Mouse (Mus musculus) hindbrain, embryonic 11.5 days (tissue): ENCODE measurements around the gene Apol6. TPM values are rescaled to one million over a fixed set of nuclear protein-coding genes. Genes with fewer than 3 reads are reported as not detected.

ENCODE experiments used
- ATAC-seq: fragments of 200-750 bp; cut with Nextera tagmentation; 2 replicates; pipeline ENCODE4 v1.8.0; 2017; ENCODE audit warnings: mild to moderate bottlenecking, moderate TSS enrichment, moderate library complexity; ENCODE audit not compliant: low FRiP score
- DNase-seq: peaks from one replicate; pipeline ENCODE4 v3.0.0-alpha.2; 2015; ENCODE audit warnings: low spot score
- H3K27ac ChIP-seq: fragments of 300-500 bp; sonication (generic); 2 replicates; pipeline ENCODE4 v1.5.1; 2014; ENCODE audit warnings: mild to moderate bottlenecking, low read depth, low read length
- H3K27me3 ChIP-seq: fragments of 300-500 bp; sonication (generic); 2 replicates; pipeline ENCODE4 v1.6.1; 2014; ENCODE audit warnings: mild to moderate bottlenecking, low read length, moderate library complexity, mixed read lengths; ENCODE audit not compliant: control insufficient read depth, insufficient read depth
- H3K36me3 ChIP-seq: fragments of 300-500 bp; sonication (generic); 2 replicates; pipeline ENCODE4 v1.6.1; 2014; ENCODE audit warnings: mild to moderate bottlenecking, low read length, moderate library complexity, mixed read lengths; ENCODE audit not compliant: control insufficient read depth, insufficient read depth
- H3K4me1 ChIP-seq: fragments of 300-500 bp; sonication (generic); replicated peaks from 2 replicates; pipeline ENCODE4 v1.6.1; 2014; ENCODE audit warnings: low read length, mixed read lengths; ENCODE audit not compliant: control insufficient read depth, insufficient read depth
- H3K4me2 ChIP-seq: fragments of 300-500 bp; sonication (generic); replicated peaks from 2 replicates; pipeline ENCODE4 v1.6.1; 2014; ENCODE audit warnings: mild to moderate bottlenecking, low read depth, low read length
- H3K4me3 ChIP-seq: fragments of 300-500 bp; sonication (generic); 2 replicates; pipeline ENCODE4 v1.5.1; 2014; ENCODE audit warnings: low read depth, low read length
- H3K9ac ChIP-seq: fragments of 300-500 bp; sonication (generic); 2 replicates; pipeline ENCODE4 v1.6.1; 2014; ENCODE audit warnings: low read depth, low read length
- H3K9me3 ChIP-seq: fragments of 300-500 bp; sonication (generic); 2 replicates; pipeline ENCODE4 v1.6.1; 2016; ENCODE audit warnings: low read length; ENCODE audit not compliant: control insufficient read depth
- WGBS: fragments of 180-500 bp; shearing (Covaris S2); extraction: QIAGEN DNeasy Blood & Tissue Kit; methylation state at CpG from one replicate; pipeline ENCODE4 v1.1.7; 2014; 5-methylcytosine and 5-hydroxymethylcytosine counted together
- polyA plus RNA-seq: library from polyadenylated mRNA; unstranded; fragments of >200 nt; fragmentation: Nextera tagmentation; extraction: Ambion mirVana; gene quantifications from 2 replicates; pipeline ENCODE4 v1.2.1, GENCODE M21; 2014

Gene Apol6
- polyA plus RNA-seq: not detected in 2 replicates

- Histone ChIP-seq H3K36me3 (no peaks in the 10 kb centered on the region), H3K27ac (no peak within 1 kb of the TSS), H3K9ac (no peak within 1 kb of the TSS), H3K27me3 (no peaks in the 10 kb centered on the region), H3K4me1 (no peaks in the 10 kb centered on the region), H3K9me3 (no peaks in the 10 kb centered on the region), H3K4me2 (no peak within 1 kb of the TSS), H3K4me3 (no peak within 1 kb of the TSS)
- ATAC-seq (no peak), DNase-seq (no peak)
- 88% methylated on average over 12 of the region's 12 CpGs for WGBS
These were observed at the start of gene Apol6 for GRCm38 (mm10) chr15:77044597-77045320. Apol6 (plus strand) TSS chr15:77044729.

- no peak for ATAC-seq
- Histone ChIP-seq H3K4me2 (no peak overlapping the region), H3K27me3 (no peaks in the 10 kb centered on the region), H3K4me3 (no peak overlapping the region), H3K9me3 (no peaks in the 10 kb centered on the region), H3K27ac (no peak overlapping the region), H3K4me1 (no peaks in the 10 kb centered on the region), H3K36me3 (no peaks in the 10 kb centered on the region), H3K9ac (no peak overlapping the region)
- 85% methylated on average over 2 of the region's 2 CpGs for WGBS
- no peak for DNase-seq
These were observed 46.5 kb upstream of the Apol6 start for GRCm38 (mm10) chr15:76998048-76998447.

GRCm38 (mm10) chr15:76998878-76999588, 45.5 kb upstream of the Apol6 start:
- no peak overlapping the region for H3K4me3 ChIP-seq
- H3K4me2 ChIP-seq: no peak overlapping the region
- H3K9me3 ChIP-seq: no peaks in the 10 kb centered on the region
- ATAC-seq: no peak
- DNase-seq: no peak
- H3K36me3 ChIP-seq: no peaks in the 10 kb centered on the region
- H3K27ac ChIP-seq: no peak overlapping the region
- no peaks in the 10 kb centered on the region for H3K27me3 ChIP-seq
- no peaks in the 10 kb centered on the region for H3K4me1 ChIP-seq
- H3K9ac ChIP-seq: no peak overlapping the region
- WGBS: 49% methylated on average over 21 of the region's 21 CpGs

- no peak overlapping the region for H3K4me3 ChIP-seq
- WGBS: 77% methylated on average over 3 of the region's 3 CpGs
- H3K4me1 ChIP-seq: no peaks in the 10 kb centered on the region
- no peaks in the 10 kb centered on the region for H3K36me3 ChIP-seq
- no peaks in the 10 kb centered on the region for H3K9me3 ChIP-seq
- no peak overlapping the region for H3K27ac ChIP-seq
- no peak overlapping the region for H3K9ac ChIP-seq
- H3K27me3 ChIP-seq: no peaks in the 10 kb centered on the region
- DNase-seq (no peak), ATAC-seq (no peak)
- H3K4me2 ChIP-seq: no peak overlapping the region
These were observed 41.2 kb upstream of the Apol6 start for GRCm38 (mm10) chr15:77003173-77003867.

- DNase-seq (peak; percentile 70), ATAC-seq (no peak)
- 21% methylated on average over 3 of the region's 3 CpGs for WGBS
- H3K4me1 ChIP-seq: no peaks in the 10 kb centered on the region
- H3K4me2 ChIP-seq: no peak overlapping the region
- H3K36me3 ChIP-seq: no peaks in the 10 kb centered on the region
- no peaks in the 10 kb centered on the region for H3K9me3 ChIP-seq
- H3K4me3 ChIP-seq: no peak overlapping the region
- no peaks in the 10 kb centered on the region for H3K27me3 ChIP-seq
- H3K27ac ChIP-seq: no peak overlapping the region
- no peak overlapping the region for H3K9ac ChIP-seq
These were observed 40.7 kb upstream of the Apol6 start for GRCm38 (mm10) chr15:77003868-77004215.

GRCm38 (mm10) chr15:77008851-77009250, 35.7 kb upstream of the Apol6 start:
- H3K27me3 ChIP-seq: no peaks in the 10 kb centered on the region
- H3K27ac ChIP-seq: no peak overlapping the region
- H3K36me3 ChIP-seq: no peaks in the 10 kb centered on the region
- peaks cover 3% of the 10 kb centered on the region; the same call in 1 of the 2 replicates for H3K4me1 ChIP-seq
- no peak for ATAC-seq
- no peaks in the 10 kb centered on the region for H3K9me3 ChIP-seq
- H3K4me2 ChIP-seq: no peak overlapping the region
- no peak overlapping the region for H3K4me3 ChIP-seq
- no peak overlapping the region for H3K9ac ChIP-seq
- WGBS: 91% methylated on average over 6 of the region's 6 CpGs
- DNase-seq: no peak

GRCm38 (mm10) chr15:77013753-77014241, 30.7 kb upstream of the Apol6 start:
- DNase-seq: peak; percentile 29
- no peak for ATAC-seq
- H3K9ac ChIP-seq: no peak overlapping the region

GRCm38 (mm10) chr15:77014431-77014830, 30.1 kb upstream of the Apol6 start:
- Histone ChIP-seq H3K27ac (no peak overlapping the region), H3K27me3 (no peaks in the 10 kb centered on the region), H3K4me1 (peaks cover 3% of the 10 kb centered on the region; the same call in 1 of the 2 replicates), H3K4me2 (no peak overlapping the region), H3K9ac (no peak overlapping the region), H3K9me3 (no peaks in the 10 kb centered on the region), H3K36me3 (no peaks in the 10 kb centered on the region), H3K4me3 (no peak overlapping the region)
- peak; percentile 19 for DNase-seq
- no peak for ATAC-seq
- 65% methylated on average over 6 of the region's 6 CpGs for WGBS

More at GRCm38 (mm10) chr15:77013753-77014241, 30.7 kb upstream of the Apol6 start:
- 34% methylated on average over 15 of the region's 15 CpGs for WGBS
- Histone ChIP-seq H3K9me3 (no peaks in the 10 kb centered on the region), H3K4me3 (no peak overlapping the region), H3K4me1 (peaks cover 3% of the 10 kb centered on the region; the same call in 1 of the 2 replicates), H3K4me2 (no peak overlapping the region), H3K36me3 (no peaks in the 10 kb centered on the region), H3K27me3 (no peaks in the 10 kb centered on the region), H3K27ac (0 out of 2 replicates have a peak overlapping the region, but pooled peaks have one; percentile 33)
